Mouse (Mus musculus) forebrain, postnatal 0 days (tissue): ENCODE measurements around the gene Cep55. TPM values are rescaled to one million over a fixed set of nuclear protein-coding genes. Genes with fewer than 3 reads are reported as not detected.

Experiments used
- ATAC-seq: fragments of 200-750 bp; cut with Nextera tagmentation; 2 replicates; pipeline ENCODE4 v1.8.0; 2017; ENCODE audit warnings: mild to moderate bottlenecking, moderate library complexity
- DNase-seq: peaks from one replicate; pipeline ENCODE4 v3.0.0-alpha.2; 2015
- H3K27ac ChIP-seq: fragments of 300-500 bp; sonication (generic); 2 replicates; pipeline ENCODE4 v1.5.1; 2014; ENCODE audit warnings: low read depth, mild to moderate bottlenecking, antibody characterized with exemption, low read length, moderate library complexity, mixed read lengths
- H3K27me3 ChIP-seq: fragments of 300-500 bp; sonication (generic); 2 replicates; pipeline ENCODE4 v1.6.1; 2014; ENCODE audit warnings: mild to moderate bottlenecking, low read length, mixed read lengths; ENCODE audit not compliant: insufficient read depth
- H3K36me3 ChIP-seq: fragments of 300-500 bp; sonication (generic); 2 replicates; pipeline ENCODE4 v1.6.1; 2014; ENCODE audit warnings: mild to moderate bottlenecking, moderate library complexity; ENCODE audit not compliant: insufficient read depth
- H3K4me1 ChIP-seq: fragments of 300-500 bp; sonication (generic); 2 replicates; pipeline ENCODE4 v1.6.1; 2014; ENCODE audit warnings: antibody characterized with exemption; ENCODE audit not compliant: insufficient read depth
- H3K4me2 ChIP-seq: fragments of 300-500 bp; sonication (generic); 2 replicates; pipeline ENCODE4 v1.6.1; 2014; ENCODE audit warnings: low read depth, mild to moderate bottlenecking, moderate library complexity
- H3K4me3 ChIP-seq: fragments of 300-500 bp; sonication (generic); 2 replicates; pipeline ENCODE4 v1.5.1; 2014; ENCODE audit warnings: low read depth, low read length, mixed read lengths
- H3K9ac ChIP-seq: fragments of 300-500 bp; sonication (generic); 2 replicates; pipeline ENCODE4 v1.6.1; 2014; ENCODE audit warnings: mild to moderate bottlenecking
- H3K9me3 ChIP-seq: fragments of 300-500 bp; sonication (generic); 2 replicates; pipeline ENCODE4 v1.6.1; 2016; ENCODE audit warnings: low read length
- CTCF ChIP-seq: sonication (generic); IDR thresholded peaks from 2 replicates; pipeline ENCODE4 v1.5.1; 2016; ENCODE audit warnings: antibody characterized with exemption, control low read depth, low read depth
- WGBS: fragments of 180-500 bp; shearing (Covaris S2); extraction: QIAGEN DNeasy Blood & Tissue Kit; methylation state at CpG from one replicate; pipeline ENCODE4 v1.1.7; 2014; 5-methylcytosine and 5-hydroxymethylcytosine counted together
- polyA plus RNA-seq: library from polyadenylated mRNA; unstranded; fragments of >200 nt; fragmentation: Nextera tagmentation; extraction: Ambion mirVana; gene quantifications from 2 replicates; pipeline ENCODE4 v1.2.1, GENCODE M21; 2015
- total RNA-seq: library from RNA; depleted of rRNA; stranded (reverse); fragments of >200 nt; gene quantifications from 2 replicates; pipeline ENCODE4 v1.2.3, GENCODE M21; 2014

Gene Cep55
- total and polyA plus RNA-seq, 2 experiments from 2014 or later = 2.3 to 3.9 TPM

- no peak for TF ChIP-seq CTCF
- Histone ChIP-seq H3K9me3 (no peaks in the 10 kb centered on the region), H3K27me3 (no peaks in the 10 kb centered on the region), H3K36me3 (no peaks in the 10 kb centered on the region), H3K4me1 (no peaks in the 10 kb centered on the region), H3K4me2 (no peak overlapping the region), H3K27ac (no peak overlapping the region), H3K4me3 (no peak overlapping the region), H3K9ac (no peak overlapping the region)
- 56% methylated on average over 6 of the region's 9 CpGs for WGBS
- ATAC-seq (no peak), DNase-seq (no peak)
These were observed 29.4 kb upstream of the Cep55 start for GRCm38 (mm10) chr19:38025254-38026041.

- Histone ChIP-seq H3K4me3 (no peak overlapping the region), H3K9me3 (no peaks in the 10 kb centered on the region), H3K27ac (no peak overlapping the region), H3K4me1 (0 out of 2 replicates have a peak, but pooled peaks cover 4% of the 10 kb centered on the region), H3K4me2 (no peak overlapping the region), H3K36me3 (no peaks in the 10 kb centered on the region), H3K9ac (no peak overlapping the region), H3K27me3 (no peaks in the 10 kb centered on the region)
- ATAC-seq = no peak
- no peak for DNase-seq
- no peak for TF ChIP-seq CTCF
- 72% methylated on average over 8 of the region's 8 CpGs for WGBS
These were observed 28.6 kb upstream of the Cep55 start for GRCm38 (mm10) chr19:38026211-38026624.

DNA sequence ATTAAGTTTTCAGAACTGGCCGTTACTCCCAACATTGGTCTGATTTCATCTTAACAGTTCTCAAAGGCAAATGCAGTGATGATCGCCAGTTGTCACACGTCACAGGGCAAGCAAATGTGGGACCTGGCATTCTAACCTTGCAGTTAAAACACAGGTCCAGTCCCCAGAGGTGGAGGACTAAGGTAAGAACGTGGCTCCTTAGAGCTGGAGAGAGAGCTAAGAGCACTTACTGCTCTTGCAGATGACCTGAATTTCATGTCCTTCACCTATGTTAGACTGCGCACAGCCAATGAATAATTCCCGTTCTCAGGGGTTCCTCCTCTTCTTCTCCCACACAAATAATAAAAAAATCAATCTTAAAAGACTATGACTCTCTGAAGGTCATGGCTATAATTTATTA is 27.4 kb upstream of the Cep55 start:
- DNase-seq (no peak), ATAC-seq (no peak)
- Histone ChIP-seq H3K9ac (no peak overlapping the region), H3K9me3 (no peaks in the 10 kb centered on the region), H3K4me2 (no peak overlapping the region), H3K36me3 (no peaks in the 10 kb centered on the region), H3K4me1 (0 out of 2 replicates have a peak, but pooled peaks cover 4% of the 10 kb centered on the region), H3K27me3 (no peaks in the 10 kb centered on the region), H3K27ac (no peak overlapping the region), H3K4me3 (no peak overlapping the region)
- TF ChIP-seq CTCF = no peak
- 87% methylated on average over 6 of the region's 6 CpGs for WGBS

GRCm38 (mm10) chr19:38027881-38028521 is 26.8 kb upstream of the Cep55 start:
- H3K27me3 ChIP-seq = no peaks in the 10 kb centered on the region
- no peak for TF ChIP-seq CTCF
- H3K9me3 ChIP-seq = no peaks in the 10 kb centered on the region
- H3K36me3 ChIP-seq = no peaks in the 10 kb centered on the region
- H3K9ac ChIP-seq = no peak overlapping the region
- H3K4me2 ChIP-seq = no peak overlapping the region
- 0 out of 2 replicates have a peak, but pooled peaks cover 4% of the 10 kb centered on the region for H3K4me1 ChIP-seq
- 71% methylated on average over 10 of the region's 10 CpGs for WGBS
- H3K27ac ChIP-seq = no peak overlapping the region
- ATAC-seq (no peak), DNase-seq (no peak)
- H3K4me3 ChIP-seq = no peak overlapping the region

- Histone ChIP-seq H3K36me3 (no peaks in the 10 kb centered on the region), H3K4me3 (no peak overlapping the region), H3K4me2 (no peak overlapping the region), H3K27ac (no peak overlapping the region), H3K27me3 (no peaks in the 10 kb centered on the region), H3K4me1 (0 out of 2 replicates have a peak, but pooled peaks cover 4% of the 10 kb centered on the region), H3K9me3 (no peaks in the 10 kb centered on the region), H3K9ac (no peak overlapping the region)
- ATAC-seq (no peak), DNase-seq (no peak)
- TF ChIP-seq CTCF = no peak
- 83% methylated on average over 3 of the region's 3 CpGs for WGBS
These were observed 25.5 kb upstream of the Cep55 start for GRCm38 (mm10) chr19:38029292-38029691.

- WGBS = 79% methylated on average over 3 of the region's 3 CpGs
- Histone ChIP-seq H3K4me3 (no peak overlapping the region), H3K4me2 (no peak overlapping the region), H3K27me3 (no peaks in the 10 kb centered on the region), H3K9me3 (no peaks in the 10 kb centered on the region), H3K4me1 (0 out of 2 replicates have a peak, but pooled peaks cover 4% of the 10 kb centered on the region), H3K27ac (no peak overlapping the region), H3K9ac (no peak overlapping the region), H3K36me3 (no peaks in the 10 kb centered on the region)
- DNase-seq (no peak), ATAC-seq (no peak)
- TF ChIP-seq CTCF = no peak
These were observed 24.9 kb upstream of the Cep55 start for GRCm38 (mm10) chr19:38029871-38030270.

DNA sequence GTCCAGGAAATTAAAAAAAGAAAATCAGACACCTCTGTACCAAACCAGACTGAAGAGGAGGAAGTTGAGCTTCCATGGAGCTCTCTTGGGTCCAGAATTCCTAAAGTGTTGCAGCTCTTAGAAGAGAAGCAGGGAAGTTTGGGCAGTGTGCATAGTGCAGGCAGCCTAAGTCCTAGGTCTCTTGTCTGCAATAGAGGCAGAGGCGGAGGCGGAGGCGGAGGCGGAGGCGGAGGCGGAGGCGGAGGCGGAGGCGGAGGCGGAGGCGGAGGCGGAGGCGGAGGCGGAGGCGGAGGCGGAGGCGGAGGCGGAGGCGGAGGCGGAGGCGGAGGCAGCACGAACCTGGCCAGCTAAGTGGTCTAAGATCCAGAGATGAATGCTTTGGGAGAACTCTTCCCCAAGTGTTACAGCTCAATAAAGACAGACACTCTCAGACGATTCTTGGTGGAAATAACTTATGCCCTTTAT is 24.1 kb upstream of the Cep55 start:
- DNase-seq = peak; percentile 49
- peak overlapping the region; percentile 27 for H3K4me2 ChIP-seq
- WGBS = 2% methylated on average over 16 of the region's 23 CpGs
- 0 out of 2 replicates have a peak, but pooled peaks cover 4% of the 10 kb centered on the region for H3K4me1 ChIP-seq
- no peaks in the 10 kb centered on the region for H3K36me3 ChIP-seq
- peak; percentile 73 for ATAC-seq
- no peak overlapping the region for H3K27ac ChIP-seq
- no peaks in the 10 kb centered on the region for H3K27me3 ChIP-seq
- H3K9ac ChIP-seq = no peak overlapping the region
- H3K4me3 ChIP-seq = no peak overlapping the region
- no peak for TF ChIP-seq CTCF
- no peaks in the 10 kb centered on the region for H3K9me3 ChIP-seq
